Mouse (Mus musculus): ENCODE measurements around the gene E2f7. TPM values are rescaled to one million over a fixed set of nuclear protein-coding genes. Genes with fewer than 3 reads are reported as not detected.
A peak's percentile ranks its signal among the peaks of the same experiment; 100 is the strongest.

Gene E2f7
- polyA plus RNA-seq, 1 experiment from 2014 or later = 12.0 TPM

DNA sequence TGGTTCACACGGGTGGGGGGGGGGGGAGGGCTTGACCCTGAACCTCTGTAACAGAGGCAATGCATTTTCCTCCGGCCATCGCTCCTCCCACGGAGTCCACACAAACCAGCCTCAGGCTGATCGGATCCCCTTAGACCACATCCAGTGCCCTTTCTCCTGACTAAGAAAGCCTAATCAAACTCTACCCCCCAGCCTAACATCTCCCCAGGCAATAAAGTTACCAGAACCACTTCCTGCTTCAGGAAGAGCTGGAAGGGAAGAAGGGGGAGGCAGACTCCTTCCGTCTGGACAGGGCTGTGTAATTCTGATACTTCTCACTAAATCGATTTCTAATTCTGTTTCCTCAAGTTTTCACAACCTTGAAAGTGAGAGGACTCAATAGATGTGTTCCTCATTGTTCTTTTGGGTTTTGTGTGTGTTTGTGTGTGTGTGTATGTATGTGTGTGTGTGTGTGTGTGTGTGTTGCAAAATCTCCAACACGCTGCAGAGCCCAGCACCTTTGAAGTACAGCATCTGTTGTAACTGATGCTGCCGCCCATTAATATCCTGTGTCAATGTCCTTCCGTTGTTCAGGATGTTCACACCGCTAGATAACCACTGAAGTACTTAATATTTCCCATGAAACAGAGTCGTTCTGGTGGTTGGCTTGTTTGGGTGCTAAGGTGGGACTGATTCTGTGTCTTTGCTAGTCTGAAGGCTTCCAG, 43.0 kb downstream of the E2f7 start:
- Histone ChIP-seq H3K27me3 (replicated peaks) (no peaks in the 10 kb centered on the region), H3K9ac (no peak overlapping the region), H3K9me3 (replicated peaks) (no peaks in the 10 kb centered on the region), H3K36me3 (peaks cover 24% of the 10 kb centered on the region), H3K4me3 (no peak overlapping the region), H3K4me1 (peaks cover 32% of the 10 kb centered on the region), H3K27ac (peak overlapping the region; percentile 30; the same call in 1 of the 2 replicates), H3K4me2 (no peak overlapping the region; the same call in 1 of the 2 replicates)
- 0 out of 2 replicates have a peak, but pooled peaks have one; percentile 34 for ATAC-seq
- 22% methylated on average over 12 of the region's 12 CpGs for WGBS (ENCODE audit: insufficient replicate concordance)

DNA sequence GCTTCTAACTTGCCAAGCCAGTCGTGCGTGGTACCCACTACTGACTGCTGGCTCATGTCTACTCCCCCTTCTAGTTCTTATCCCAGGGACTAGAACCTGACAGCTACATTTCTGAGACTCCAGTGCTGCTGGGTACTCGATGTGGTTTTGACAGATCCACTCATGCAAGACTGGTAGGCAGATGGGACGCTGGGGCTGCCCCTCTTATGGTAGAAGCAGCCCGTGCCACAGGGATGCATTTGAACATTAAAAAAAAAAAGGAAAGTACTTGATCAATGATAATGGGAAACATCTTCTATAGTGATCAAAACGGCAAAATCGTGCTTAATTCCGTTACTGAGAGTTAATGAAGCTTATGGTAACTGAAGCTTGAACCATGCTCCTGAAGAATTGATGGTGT, 44.4 kb downstream of the E2f7 start:
- peaks cover 12% of the 10 kb centered on the region for H3K36me3 ChIP-seq
- no peak overlapping the region for H3K27ac ChIP-seq
- peaks cover 44% of the 10 kb centered on the region for H3K4me1 ChIP-seq
- no peak overlapping the region for H3K9ac ChIP-seq
- no peak overlapping the region for H3K4me2 ChIP-seq
- WGBS (ENCODE audit: insufficient replicate concordance) = 77% methylated on average over 8 of the region's 8 CpGs
- ATAC-seq = no peak
- no peaks in the 10 kb centered on the region for H3K9me3 ChIP-seq (replicated peaks)
- H3K27me3 ChIP-seq (replicated peaks) = no peaks in the 10 kb centered on the region
- no peak overlapping the region for H3K4me3 ChIP-seq

GRCm38 (mm10) chr10:110793150-110793787, 48.0 kb downstream of the E2f7 start:
- Histone ChIP-seq H3K4me2 (0 out of 2 replicates have a peak overlapping the region, but pooled peaks have one; percentile 24), H3K36me3 (no peaks in the 10 kb centered on the region), H3K9ac (no peak overlapping the region), H3K4me3 (no peak overlapping the region), H3K9me3 (replicated peaks) (no peaks in the 10 kb centered on the region), H3K27ac (peak overlapping the region; percentile 60; the same call in 1 of the 2 replicates), H3K27me3 (replicated peaks) (no peaks in the 10 kb centered on the region), H3K4me1 (peaks cover 33% of the 10 kb centered on the region)
- ATAC-seq = peak; percentile 66
- WGBS (ENCODE audit: insufficient replicate concordance) = 16% methylated on average over 8 of the region's 8 CpGs

- H3K36me3 ChIP-seq = no peaks in the 10 kb centered on the region
- H3K4me3 ChIP-seq = no peak overlapping the region
- H3K27me3 ChIP-seq (replicated peaks) = no peaks in the 10 kb centered on the region
- no peak overlapping the region for H3K9ac ChIP-seq
- H3K27ac ChIP-seq = no peak overlapping the region
- ATAC-seq = no peak
- no peak overlapping the region for H3K4me2 ChIP-seq
- no peaks in the 10 kb centered on the region for H3K9me3 ChIP-seq (replicated peaks)
- WGBS (ENCODE audit: insufficient replicate concordance) = 22% methylated on average over 12 of the region's 12 CpGs
- peaks cover 29% of the 10 kb centered on the region for H3K4me1 ChIP-seq
Observed at GRCm38 (mm10) chr10:110794564-110795205, 49.4 kb downstream of the E2f7 start.

DNA sequence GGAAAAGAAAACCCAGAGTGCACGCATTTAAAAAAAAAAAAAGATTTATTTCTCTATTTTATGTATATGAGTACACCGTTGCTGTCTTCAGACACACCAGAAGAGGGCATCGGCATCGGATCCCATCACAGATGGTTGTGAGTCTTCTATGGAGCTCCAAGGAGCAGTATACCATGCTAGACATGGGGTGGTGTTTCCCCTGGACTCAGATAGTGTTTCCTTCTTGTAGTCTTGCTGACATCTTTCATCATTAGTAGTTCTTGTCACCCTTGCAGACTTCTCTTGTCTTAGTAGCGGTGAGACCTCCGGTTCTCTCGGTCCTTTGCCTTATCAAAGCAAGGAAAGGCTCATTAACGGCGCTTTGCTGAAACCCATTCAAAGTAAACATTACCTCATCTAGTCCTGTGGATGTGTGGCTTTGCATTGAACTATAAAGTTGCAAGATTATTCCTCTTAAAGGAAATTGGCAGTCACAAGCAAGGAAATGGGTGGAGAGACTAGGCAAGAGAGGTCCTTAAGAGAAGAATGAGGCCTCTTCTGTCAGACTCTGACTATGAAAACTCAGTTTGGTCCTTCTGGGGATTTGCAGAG, 50.1 kb downstream of the E2f7 start:
- ATAC-seq = no peak
- no peak overlapping the region for H3K27ac ChIP-seq

GRCm38 (mm10) chr10:110801296-110801695, 56.1 kb downstream of the E2f7 start:
- no peak for ATAC-seq
- WGBS (ENCODE audit: insufficient replicate concordance) = 54% methylated on average over 3 of the region's 3 CpGs

More for the DNA sequence above, 50.1 kb downstream of the E2f7 start:
- Histone ChIP-seq H3K27me3 (replicated peaks) (no peaks in the 10 kb centered on the region), H3K4me2 (no peak overlapping the region), H3K9ac (no peak overlapping the region), H3K4me3 (no peak overlapping the region), H3K4me1 (peaks cover 29% of the 10 kb centered on the region), H3K9me3 (replicated peaks) (no peaks in the 10 kb centered on the region), H3K36me3 (no peaks in the 10 kb centered on the region)
- 51% methylated on average over 9 of the region's 9 CpGs for WGBS (ENCODE audit: insufficient replicate concordance)

DNA sequence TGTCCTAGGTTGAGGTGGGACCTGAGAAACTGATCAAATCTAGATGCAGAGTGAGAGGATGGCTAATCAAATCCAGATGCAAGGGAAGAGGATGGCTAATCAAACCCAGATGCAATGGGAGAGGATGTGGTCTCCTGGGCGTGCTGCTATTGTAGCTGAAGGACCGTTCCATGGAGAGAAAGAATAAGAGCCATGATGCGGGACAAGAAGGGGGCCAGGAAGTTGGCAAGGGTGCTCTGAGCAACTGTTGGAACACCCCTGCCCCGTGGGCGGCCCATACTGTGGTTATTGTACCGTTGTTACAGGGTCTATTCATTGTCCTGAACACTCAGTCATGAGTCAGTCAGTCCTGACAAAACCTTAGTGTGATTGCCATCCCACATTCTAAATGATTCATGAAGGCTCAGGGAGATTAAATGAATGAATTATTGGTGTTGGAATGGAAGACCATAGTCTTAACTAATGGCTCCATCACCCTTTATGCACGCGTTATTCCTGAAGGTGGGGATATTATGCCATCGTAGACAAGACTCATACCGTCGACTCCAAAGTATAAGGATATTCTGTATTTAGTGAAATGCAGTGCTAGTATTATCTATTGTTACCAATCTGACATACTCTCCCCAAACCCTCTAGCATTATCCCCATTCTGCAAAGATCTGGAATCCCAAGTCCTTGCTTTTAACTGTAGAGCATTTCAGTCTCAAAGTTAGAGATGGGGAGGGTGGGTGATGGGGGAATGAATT, 59.2 kb downstream of the E2f7 start:
- H3K9ac ChIP-seq = no peak overlapping the region
- no peaks in the 10 kb centered on the region for H3K27me3 ChIP-seq (replicated peaks)
- no peak for ATAC-seq
- no peaks in the 10 kb centered on the region for H3K36me3 ChIP-seq
- H3K4me3 ChIP-seq = no peak overlapping the region
- no peak overlapping the region for H3K27ac ChIP-seq
- no peak overlapping the region for H3K4me2 ChIP-seq
- H3K4me1 ChIP-seq = no peaks in the 10 kb centered on the region
- no peaks in the 10 kb centered on the region for H3K9me3 ChIP-seq (replicated peaks)
- WGBS (ENCODE audit: insufficient replicate concordance) = 72% methylated on average over 11 of the region's 11 CpGs

More at GRCm38 (mm10) chr10:110801296-110801695, 56.1 kb downstream of the E2f7 start:
- Histone ChIP-seq H3K9me3 (replicated peaks) (no peaks in the 10 kb centered on the region), H3K4me2 (no peak overlapping the region), H3K27me3 (replicated peaks) (no peaks in the 10 kb centered on the region), H3K4me3 (no peak overlapping the region), H3K27ac (no peak overlapping the region), H3K4me1 (no peaks in the 10 kb centered on the region), H3K36me3 (no peaks in the 10 kb centered on the region), H3K9ac (no peak overlapping the region)

DNA sequence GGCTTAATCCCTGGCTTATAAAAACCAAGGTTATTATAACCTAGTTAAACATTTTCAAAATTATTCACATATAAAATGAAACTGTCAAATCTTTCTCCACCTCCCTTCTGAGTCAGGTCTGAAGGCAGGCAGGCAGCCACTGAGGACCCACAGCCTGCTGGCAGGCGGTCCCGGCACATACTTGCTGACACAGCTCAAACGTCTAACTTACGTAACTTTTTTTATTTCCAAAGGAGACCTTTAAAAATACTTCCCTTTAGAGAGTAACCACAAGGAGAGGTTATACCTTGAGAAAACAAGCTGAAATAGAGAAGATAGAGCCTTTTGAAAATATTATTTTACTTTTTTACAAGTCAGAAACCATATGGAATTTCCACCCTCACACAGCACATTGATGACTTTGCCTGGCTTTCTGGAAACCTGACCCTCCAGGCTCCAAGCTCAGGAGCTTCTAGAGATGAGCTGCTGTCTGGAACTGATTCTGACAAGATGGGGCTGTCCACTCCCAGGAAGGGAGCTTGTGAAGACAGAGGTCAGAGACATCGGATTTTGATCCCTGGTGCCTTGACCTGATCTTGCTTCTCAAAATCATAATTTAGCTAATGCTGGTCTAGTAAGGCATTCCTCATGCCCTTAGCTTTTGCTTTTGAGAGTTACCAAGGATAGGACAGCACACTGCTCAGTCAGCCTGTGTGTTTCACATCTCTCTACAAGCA, 59.9 kb downstream of the E2f7 start:
- H3K9ac ChIP-seq = no peak overlapping the region

GRCm38 (mm10) chr10:110806471-110806870, 61.2 kb downstream of the E2f7 start:
- H3K4me1 ChIP-seq = no peaks in the 10 kb centered on the region
- H3K36me3 ChIP-seq = no peaks in the 10 kb centered on the region
- WGBS (ENCODE audit: insufficient replicate concordance) = 75% methylated on average over 8 of the region's 8 CpGs
- H3K4me3 ChIP-seq = no peak overlapping the region
- no peak overlapping the region for H3K9ac ChIP-seq
- ATAC-seq = no peak
- H3K27ac ChIP-seq = no peak overlapping the region
- H3K9me3 ChIP-seq (replicated peaks) = no peaks in the 10 kb centered on the region
- no peak overlapping the region for H3K4me2 ChIP-seq
- H3K27me3 ChIP-seq (replicated peaks) = no peaks in the 10 kb centered on the region

More for the DNA sequence above, 59.9 kb downstream of the E2f7 start:
- no peak for ATAC-seq
- Histone ChIP-seq H3K4me2 (no peak overlapping the region), H3K4me3 (no peak overlapping the region), H3K27ac (no peak overlapping the region), H3K9me3 (replicated peaks) (no peaks in the 10 kb centered on the region), H3K27me3 (replicated peaks) (no peaks in the 10 kb centered on the region), H3K36me3 (no peaks in the 10 kb centered on the region), H3K4me1 (no peaks in the 10 kb centered on the region)
- 47% methylated on average over 5 of the region's 5 CpGs for WGBS (ENCODE audit: insufficient replicate concordance)

- no peaks in the 10 kb centered on the region for H3K27me3 ChIP-seq (replicated peaks)
Observed at GRCm38 (mm10) chr10:110810528-110810927, 65.3 kb downstream of the E2f7 start.

More at GRCm38 (mm10) chr10:110810528-110810927, 65.3 kb downstream of the E2f7 start:
- H3K9me3 ChIP-seq (replicated peaks) = no peaks in the 10 kb centered on the region
- no peak overlapping the region for H3K4me3 ChIP-seq
- H3K9ac ChIP-seq = no peak overlapping the region
- H3K4me2 ChIP-seq = no peak overlapping the region
- H3K4me1 ChIP-seq = no peaks in the 10 kb centered on the region
- WGBS (ENCODE audit: insufficient replicate concordance) = 60% methylated on average over 2 of the region's 2 CpGs
- no peaks in the 10 kb centered on the region for H3K36me3 ChIP-seq
- H3K27ac ChIP-seq = no peak overlapping the region
- ATAC-seq = no peak

All from liver, embryonic 12.5 days (tissue).